Mouse (Mus musculus): ENCODE data around the gene U90926. TPM values are rescaled to one million over a fixed set of nuclear protein-coding genes. Genes with fewer than 3 reads are reported as not detected.

Gene U90926
- not detected for total RNA-seq (2021)
- long read RNA-seq, experiment 1: 0 reads
- long read RNA-seq, experiment 2: 0 reads

DNA sequence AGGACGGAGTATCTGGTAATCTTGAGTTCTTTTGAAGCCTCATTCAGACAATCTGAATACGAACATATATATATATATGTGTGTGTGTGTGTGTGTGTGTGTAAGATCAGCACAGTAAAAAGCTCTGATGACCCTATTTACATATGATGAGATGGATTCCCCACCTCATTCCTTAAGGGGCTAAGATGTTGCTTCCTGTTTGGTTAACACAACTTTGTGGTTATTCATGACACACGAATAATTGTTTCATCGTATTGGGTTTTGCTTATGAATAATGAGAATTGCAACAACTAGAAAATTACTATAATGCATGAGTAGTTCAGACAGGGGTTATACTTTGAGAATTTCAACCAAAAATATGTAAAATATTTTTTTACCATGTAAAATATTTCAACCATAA, at the start of gene U90926:
TSS of gene U90926 (minus strand) at position 101 of the 400 bp plus-strand sequence.
- no peak for DNase-seq

DNA sequence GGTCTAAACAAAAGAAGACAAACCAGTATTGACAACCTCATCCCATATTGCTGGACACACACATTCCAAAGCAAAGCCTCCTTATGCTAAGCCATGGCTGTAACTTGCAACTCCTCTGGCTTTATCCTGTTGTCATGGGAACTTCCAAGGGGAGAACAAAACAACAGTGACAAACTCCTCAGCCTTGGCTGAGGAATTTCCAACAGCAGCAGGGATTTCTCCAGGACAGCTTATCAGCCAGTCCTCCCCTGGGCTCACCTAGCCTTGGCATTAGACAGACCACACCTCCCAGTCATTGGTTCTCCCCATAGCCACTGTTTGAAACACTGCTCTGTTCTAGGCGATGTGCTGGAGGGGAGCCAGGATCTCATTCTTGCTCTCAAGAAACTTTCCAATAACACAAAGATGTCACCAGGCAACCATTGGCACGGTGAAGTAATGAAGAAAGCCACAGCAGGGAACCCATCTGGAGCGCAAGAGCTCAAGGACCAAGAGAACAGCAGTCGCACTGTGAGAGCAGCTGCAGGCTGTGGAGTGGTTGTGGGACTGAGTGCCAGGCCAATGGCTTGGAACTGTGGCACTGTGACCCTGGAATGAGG, 48.7 kb upstream of the U90926 start:
- peak; percentile 79 to 82 for DNase-seq

DNA sequence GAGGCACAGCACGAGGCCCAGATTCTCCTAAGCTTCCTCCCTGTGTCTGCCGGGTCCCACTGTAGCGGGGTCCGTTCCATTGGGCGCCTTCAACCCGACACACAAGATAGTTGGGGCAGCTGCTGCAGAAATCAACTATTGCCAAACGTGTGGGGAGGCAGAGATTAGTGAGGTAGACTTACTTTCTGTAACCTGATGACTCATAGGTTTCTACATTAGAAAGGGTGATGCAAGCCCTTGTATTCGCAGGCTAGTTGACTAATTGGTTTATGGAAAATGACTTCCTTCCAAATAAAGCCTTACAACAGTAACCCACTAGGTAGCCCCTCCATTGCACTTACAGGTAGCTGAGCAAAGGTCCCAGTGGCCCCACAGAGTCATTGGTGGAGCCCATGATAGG, 47.4 kb upstream of the U90926 start:
- no peak for DNase-seq

DNA sequence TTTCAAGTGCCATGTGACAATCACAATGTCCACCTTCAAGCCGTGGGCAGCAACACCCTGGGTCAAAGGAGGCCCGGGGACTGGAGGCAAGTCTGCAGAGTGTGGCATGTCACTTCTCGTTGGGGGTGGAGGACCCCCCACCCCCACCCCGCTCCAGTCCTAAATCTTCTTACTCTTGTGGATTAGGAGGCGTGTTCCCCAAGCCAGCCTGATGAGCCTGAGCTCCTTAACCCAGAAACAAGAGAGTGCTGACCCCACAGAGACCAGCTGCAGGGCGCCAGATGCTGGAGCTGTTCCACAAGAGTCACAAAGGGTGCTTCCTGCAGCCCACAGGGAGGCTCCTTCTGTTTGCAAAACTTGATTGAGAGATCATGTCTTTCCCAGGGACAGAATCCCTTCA, 41.0 kb upstream of the U90926 start, which contains the start of gene Ppef2:
TSS of gene Ppef2 (minus strand) at position 61 of the 400 bp plus-strand sequence.
- DNase-seq: no peak

DNA sequence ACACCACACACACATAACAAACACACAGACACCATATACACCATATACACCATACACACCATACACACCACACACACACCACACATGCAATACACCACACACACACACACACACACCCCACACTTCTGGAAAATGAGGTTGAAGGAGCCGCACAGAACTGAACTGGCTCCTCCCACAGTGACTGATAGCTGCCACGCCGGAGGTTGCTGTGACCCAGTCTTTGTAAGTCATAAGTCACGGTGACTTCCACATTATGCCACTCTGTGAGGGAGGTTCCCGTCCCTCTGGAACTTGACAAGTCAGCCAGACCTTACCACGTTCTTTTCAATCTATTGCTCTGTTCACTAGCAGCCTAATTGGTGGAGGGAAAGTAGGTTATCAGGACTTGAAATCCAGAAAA, 39.3 kb upstream of the U90926 start:
- DNase-seq: no peak

DNA sequence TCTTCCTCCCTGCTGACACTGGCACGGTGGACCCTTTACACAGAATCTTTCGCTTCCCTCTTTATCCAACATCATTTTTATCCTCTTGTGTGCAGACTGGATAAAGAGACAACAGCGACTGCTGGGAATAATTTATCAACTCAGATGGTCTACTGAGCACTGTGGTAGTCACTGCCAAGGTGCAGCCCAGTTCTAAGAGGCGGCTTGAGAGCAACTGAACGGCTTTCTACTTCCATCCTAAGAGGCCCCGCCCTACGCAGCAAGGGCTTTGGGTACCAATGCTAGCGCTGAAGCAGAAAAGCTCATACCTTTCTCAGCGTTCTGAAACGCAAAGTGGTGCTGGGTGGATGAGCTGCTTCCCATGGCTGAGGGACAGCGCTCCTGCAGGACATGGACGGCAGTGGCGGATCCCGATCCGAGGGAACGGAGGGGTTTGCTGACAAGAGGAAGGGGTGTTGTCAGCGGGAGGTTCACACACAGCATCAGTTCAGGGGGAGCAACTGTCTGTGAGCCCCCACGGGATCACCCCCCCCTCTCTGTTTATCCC, 37.7 kb upstream of the U90926 start:
- DNase-seq: no peak

DNA sequence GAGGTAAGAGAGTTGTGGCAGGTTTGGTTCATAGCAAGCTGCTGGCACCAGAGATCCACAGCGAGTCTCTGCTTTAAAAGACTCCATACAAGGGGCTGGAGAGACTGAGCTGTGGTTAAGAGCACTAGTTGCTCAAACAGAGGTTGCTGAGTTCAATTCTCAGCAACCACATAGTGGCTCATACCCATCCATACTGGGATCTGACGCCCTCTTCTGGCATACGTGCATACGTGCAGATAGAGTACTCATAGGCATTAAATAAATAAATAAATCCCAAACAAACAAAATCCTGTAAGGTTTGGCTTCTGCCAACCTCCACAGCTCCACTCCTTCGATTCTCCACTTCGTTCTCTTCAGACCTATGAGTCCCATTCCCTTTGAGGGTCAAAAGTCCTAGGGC, 36.8 kb upstream of the U90926 start:
- no peak for DNase-seq

DNA sequence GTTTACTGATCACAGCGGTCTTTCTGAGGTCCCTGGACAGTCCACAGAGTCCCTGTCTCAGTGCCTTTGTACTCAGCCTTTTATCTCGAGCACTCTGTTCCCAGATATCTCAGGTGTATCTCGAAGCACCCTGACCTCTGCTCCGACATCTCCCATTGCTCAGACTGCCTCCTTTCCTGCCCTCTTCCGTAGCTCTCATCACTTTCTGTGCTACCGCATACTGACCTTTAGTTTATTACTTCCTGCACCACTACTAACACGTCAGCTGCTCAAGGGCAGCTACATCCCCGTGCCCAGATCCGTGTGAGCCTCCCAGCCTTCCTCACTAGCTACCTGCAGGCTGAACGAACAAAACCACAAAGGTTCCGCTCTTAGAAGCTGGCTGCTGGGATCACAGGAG, 33.4 kb upstream of the U90926 start:
- DNase-seq: no peak

DNA sequence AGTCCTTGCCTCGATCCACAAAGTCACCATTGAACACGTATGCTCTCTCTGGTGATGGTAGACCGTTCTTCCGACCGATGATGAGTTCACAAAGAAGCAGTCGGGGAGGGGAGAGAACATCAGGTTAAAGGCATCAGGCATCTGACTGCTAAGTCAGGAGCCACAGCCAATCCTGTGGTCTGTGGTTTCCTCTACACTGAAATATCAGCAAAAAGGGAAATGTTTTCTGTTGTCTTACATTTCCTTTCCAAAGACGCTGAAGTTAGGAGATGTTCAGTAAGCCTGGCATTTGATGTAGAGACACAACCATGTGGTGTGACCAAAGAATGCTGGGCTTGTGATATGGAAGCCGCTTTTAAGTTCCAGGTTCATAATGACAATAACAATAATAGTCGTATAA, 30.3 kb upstream of the U90926 start:
- peak in 1 of 2 experiments; percentile 19 for DNase-seq

DNA sequence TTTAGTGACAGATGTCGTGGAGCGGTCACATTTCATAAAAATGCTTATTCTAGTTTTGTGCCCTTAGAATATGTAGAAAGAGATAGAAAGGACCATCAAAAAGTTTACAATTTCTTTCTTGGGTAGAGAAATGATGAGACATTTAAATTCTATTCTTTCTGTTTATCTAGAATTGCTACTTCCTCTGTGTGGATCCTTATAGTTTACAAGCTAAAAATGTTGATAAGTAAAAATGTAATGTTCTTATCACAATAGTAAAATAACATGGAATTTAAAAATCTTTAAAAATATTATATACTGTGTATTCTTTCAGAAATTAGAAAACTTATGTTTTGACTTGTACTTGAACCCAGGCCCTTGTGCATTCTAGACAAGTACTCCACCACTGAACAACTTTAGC, 29.7 kb upstream of the U90926 start:
- no peak for DNase-seq

DNA sequence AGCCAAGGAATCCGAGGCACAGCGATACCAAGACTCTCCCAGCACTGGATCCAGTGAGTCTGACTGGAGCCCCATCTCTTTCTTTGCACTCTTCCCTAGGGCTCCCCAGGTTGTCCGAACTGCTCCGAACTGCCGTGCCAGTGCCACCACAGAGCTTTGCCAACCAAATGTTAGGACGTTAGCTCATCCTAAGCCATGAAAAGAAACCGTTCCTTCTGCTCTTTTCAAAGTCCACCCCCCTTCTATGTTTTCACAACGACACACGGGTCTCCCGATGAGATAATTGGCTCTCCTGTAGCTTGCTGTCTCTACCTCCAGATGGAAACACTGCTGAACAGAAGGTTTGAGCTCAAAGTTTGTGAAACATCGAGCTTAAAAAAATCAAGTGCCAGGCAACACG, 25.6 kb upstream of the U90926 start:
- DNase-seq: no peak

DNA sequence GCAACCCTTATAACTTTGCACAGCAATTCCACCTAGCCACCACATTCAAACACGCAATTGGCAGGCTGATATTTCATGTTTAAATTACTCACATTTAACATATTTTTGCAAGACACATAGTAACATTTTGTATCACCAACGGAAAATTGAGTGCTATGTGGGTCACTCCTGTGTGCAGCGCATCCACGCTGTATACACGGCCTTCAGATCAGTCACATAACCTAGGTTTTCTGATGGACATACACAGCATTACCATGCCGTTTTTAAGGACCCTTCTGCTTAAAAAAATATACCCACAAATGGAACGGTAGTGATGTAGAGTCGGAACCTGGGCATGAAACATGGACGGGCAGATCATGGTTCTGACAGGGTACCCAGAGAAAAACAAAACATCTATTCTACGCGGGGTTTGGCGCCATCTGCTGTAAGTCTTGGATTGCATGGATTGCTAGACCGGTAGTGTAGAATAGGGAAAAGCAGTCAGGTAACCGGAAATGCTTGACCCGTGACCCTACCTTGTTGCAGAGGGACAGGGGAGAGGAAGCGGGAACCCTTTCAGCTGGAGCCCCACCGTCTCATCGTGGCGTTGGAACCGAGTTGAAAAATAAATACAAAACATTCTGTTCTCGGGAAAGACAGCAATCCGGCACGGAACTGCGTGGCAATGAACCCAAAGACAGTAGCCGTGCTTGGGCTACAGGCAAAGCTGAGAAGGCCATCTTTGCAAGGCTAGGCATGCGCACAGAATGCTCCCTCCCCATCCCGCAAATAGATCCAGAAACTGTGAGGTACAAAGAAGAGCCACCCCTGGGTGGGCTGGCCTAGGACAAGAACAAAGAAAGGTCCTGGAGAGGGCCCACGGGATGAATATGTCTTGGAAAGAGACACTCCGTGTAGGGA, 24.4 kb upstream of the U90926 start:
- peak; percentile 53 to 86 for DNase-seq

DNA sequence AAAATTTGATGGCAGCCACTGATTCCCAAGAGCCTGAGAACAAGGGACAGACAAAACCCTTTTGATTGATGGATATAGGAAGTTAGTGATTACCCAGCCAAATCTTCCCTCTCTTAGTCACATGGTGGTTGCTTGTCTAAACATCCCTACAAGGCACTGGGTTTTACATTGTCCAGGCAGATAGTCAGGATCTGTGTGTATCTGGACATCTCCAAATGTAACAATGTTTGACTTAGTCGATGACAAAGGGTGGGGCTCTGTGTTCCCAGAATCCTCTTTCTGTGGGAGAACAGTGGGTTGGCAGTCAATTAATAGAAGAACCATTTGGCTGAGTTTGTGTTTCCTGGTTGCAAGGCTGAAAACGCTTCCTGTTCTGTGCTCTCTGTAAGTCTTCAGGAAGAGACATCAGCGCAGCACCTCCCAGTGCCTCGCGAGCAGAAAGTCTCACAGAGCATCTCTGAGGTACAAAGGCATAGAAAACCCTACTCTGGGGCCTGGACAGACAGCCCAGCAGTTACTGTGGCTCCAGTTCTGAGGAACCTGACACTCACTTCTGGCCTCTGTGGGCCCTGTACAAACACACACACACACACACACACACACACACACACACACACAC, 19.8 kb upstream of the U90926 start:
- no peak for DNase-seq

DNA sequence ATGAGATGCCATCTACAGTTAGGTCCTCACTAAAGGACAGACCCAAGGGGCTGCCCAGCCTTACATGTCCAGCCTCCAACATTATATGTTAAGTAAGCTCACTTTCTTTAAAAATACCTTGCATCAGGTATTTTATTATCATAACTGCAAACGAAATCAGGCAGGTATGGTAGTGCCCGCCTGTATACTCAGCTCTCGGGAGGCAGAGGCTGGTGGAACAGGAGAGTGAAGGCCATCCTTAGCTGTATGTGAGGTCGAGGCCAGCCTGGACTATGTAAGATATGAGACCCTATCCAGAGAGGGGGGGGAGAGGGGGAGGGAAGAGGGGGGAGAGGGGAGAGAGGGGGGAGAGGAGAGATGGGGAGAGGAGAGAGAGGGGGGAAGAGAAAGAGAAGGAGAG, 18.2 kb upstream of the U90926 start:
- no peak for DNase-seq

DNA sequence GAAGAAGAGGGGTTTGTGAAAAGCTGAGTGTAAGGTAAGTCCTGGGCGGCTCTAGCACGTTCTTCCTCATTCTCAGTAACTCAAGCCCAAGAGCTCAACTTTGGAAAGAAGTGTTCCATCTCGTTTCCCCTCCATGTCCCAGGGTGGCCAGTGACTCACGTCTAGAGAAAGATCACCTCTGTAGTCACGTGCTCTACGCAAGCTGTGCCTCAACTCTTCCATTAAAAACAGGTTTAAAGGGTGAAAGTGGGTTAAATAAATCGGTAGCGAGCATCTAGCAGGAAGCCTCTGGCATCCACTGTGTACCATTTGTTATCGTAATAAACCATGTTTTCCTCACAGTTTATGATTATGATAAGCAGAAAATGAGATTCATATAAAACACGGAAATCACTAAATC, 16.6 kb upstream of the U90926 start:
- no peak for DNase-seq

DNA sequence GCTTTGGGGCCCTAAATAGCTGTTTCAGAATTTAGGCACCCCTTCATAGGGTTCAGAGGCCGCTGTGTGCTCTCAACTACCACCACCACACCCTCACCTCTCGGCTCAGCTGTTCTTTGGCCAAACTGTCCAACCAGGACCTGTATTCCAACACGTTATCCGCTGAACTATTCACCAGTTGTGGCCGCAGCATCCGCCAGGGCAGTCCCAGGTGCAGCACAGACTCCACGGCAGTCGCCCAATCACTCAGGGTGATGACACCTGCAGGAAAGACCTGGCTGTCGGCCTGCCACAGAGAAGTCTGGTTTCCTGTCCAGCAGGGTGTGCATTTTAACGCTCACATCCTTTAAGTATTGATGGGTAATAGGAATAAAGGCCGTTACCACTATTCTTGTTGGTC, 15.1 kb upstream of the U90926 start:
- DNase-seq: no peak

DNA sequence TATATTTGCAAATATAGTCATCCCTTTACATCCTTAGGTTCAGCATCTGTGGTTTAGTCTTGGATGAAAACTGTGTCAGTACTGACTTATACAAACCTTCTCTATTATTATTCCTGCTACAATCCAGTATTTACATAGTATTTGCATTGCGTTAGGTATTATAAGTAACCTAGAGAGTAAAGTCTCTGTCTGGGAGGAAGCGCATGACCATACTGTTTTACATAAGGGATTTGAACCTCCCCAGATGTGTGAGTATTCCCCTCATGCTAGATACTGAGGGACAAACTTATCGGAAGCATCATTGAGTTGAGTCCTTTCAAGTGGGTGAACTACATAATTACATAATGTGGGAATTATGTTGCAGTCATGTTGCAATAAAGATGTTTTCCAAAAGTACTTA, 14.3 kb upstream of the U90926 start:
- no peak for DNase-seq

DNA sequence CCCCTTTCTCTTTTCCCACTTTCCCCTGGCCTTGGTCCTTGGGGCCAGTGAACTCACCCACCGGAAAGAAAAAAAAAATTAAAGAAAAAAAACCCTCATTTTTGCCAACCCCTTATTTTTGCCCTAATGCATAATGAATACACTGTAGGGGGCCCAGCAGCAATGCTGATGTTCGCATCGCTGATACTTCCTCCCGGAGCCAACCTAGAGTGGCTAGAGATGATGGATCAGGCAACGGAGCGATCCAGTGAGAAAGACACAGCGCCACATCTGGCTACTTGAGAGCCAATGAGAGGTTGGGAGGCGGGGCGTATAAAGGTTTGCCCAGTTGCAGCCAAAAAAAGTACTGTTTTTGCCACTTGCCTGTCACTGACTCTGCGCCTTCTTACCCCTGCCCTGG, 13.6 kb upstream of the U90926 start:
- no peak for DNase-seq

DNA sequence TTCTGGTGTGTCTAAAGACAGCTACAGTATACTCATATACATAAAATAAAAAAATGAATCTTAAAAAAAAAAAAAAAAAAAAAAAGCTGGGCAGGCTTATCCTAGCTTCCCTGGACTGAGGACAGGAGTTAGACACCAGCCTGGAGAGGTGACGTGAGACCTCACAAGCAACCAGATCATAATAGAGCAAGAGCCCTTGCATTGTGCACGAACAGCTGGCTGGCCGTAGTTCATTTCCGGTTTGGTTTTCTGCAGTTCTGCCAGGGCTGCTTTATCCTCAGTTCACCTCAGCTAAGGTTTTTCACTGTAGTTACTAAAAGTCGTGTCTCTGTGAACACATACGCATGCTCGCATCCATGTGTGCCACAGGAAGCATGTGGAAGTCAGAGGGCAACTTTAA, 12.6 kb upstream of the U90926 start:
- peak in 1 of 2 experiments; percentile 11 for DNase-seq

DNA sequence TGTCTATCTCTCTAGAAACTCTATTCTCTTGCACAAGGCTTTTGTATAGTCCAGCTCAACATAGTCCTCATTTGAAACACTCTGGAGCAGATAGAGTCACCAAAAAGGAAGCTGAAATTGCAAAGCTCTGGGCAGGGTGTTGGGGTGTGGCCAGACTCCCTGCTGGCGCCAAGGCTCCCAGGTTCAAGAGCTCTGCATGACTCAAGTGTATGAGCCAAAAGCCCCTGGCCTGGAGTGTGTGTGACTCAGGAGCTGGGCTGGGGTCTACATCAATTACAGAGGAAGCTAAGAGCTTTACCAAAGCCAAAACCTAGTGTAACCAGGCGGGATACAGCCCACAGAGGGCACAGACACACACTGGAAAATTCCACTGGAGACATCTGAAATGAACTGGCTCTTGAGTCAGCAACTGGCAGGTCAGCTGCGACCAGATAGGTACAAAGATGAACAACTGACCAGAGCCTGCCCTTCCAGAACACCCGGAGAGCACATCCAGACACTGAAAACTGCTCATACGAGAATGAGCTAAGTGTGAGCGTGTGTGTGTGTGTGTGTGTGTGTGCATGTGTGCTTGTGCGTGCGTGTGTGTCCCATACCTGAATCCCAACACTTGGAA, 5.2 kb upstream of the U90926 start:
- no peak for DNase-seq

DNA sequence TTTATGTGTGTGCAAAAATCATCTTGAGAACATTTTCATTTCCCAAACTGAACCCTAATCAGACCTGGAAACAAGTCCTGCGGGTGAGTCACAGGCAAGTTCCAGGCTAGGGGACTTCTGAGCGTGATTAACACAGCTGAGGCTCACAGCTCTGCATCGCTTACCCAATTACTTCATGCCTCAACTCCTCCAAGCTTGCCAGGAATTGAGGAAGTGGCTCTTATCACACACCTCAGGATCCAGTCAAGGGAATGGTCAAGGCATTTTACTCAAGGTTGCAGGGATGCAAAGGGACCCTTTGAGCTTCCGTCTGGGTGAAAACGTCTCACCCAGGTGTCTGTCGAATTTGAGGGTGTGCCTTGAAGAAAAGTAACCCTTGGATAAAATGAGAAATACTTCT, 4.6 kb upstream of the U90926 start:
- peak in 1 of 2 experiments; percentile 23 for DNase-seq

All from heart, adult 18-20 months (tissue).